Mouse (Mus musculus): ENCODE data around the gene B3gnt2.

The B3gnt2 gene

DNA sequence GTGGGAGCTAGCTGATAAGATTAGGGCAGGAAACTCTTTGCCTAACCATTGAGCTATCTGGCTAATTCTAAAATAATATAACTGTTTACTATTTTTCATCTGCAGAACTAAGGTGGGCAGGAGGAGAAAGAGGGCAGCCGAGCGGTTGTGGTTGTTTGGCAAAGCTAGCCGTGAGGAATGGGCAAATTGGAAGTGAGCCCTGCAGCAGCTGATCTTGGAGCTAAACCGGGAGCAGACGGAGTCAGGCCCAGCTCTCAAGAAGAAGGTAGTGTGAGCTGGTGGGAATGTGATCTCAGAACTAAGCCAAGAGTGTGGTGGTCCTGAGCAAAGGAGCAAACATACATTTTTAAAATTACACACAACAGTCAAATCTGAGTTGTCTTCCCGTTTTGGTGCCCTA lies 126.8 kb downstream of the B3gnt2 start:
- DNase-seq (ENCODE audit: low spot score in 2 of 2): no peak

GRCm38 (mm10) chr11:22732907-22733306 lies 127.9 kb downstream of the B3gnt2 start:
- no peak for DNase-seq (ENCODE audit: low spot score in 2 of 2)

GRCm38 (mm10) chr11:22723096-22723495 lies 137.7 kb downstream of the B3gnt2 start:
- no peak for DNase-seq (ENCODE audit: low spot score in 2 of 2)

- peak; percentile 2 to 12 for DNase-seq (ENCODE audit: low spot score in 2 of 2)
Observed at GRCm38 (mm10) chr11:22720096-22720495, 140.7 kb downstream of the B3gnt2 start.

- DNase-seq (ENCODE audit: low spot score in 2 of 2): peak; percentile 5 to 28
Observed at GRCm38 (mm10) chr11:22719570-22719969, 141.2 kb downstream of the B3gnt2 start.

- DNase-seq (ENCODE audit: low spot score in 2 of 2): no peak
Observed at GRCm38 (mm10) chr11:22718036-22718435, 142.7 kb downstream of the B3gnt2 start.

DNA sequence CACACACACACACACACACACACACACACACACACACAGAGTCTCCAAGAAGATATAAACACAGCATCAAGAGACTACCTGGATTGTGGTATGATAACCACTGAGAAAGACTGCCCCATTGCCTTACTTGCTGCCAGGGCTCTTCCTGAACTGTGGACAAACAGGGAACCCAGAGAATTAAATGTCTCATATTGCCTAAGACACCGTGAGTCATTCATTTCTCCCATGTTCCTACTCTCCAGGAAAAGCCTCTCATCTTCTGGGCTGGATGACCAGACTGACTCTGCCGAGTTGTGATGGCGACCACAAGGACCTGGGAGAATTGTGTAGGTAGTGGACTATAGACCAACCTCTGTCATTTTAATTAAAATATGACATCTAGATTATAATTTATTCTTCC lies 149.4 kb downstream of the B3gnt2 start:
- no peak for DNase-seq (ENCODE audit: low spot score in 2 of 2)

DNA sequence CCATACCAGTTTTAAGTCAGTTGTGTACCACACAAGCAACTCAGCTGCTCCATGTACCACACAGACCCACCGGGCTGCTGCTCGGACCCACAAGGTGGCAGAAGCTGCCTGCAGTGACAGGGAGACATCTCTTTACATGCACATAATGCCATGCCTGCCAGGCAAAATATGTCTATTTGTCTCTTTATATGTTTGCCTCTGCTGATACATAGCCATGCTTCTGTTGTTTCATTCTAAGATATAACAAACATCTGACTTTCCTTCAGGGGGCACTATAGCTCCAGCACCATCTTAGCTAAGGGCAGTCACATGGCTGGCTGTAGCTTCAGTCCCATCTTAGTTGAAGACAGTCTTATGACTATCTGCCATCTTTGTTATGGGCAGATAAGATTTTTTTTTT lies 150.2 kb downstream of the B3gnt2 start:
- DNase-seq (ENCODE audit: low spot score in 2 of 2): peak in 1 of 2 experiments; percentile 13

Measured in frontal cortex, postnatal 36 days (tissue).